Mouse (Mus musculus) bone marrow, adult 2 months (tissue): ENCODE data around the gene Fhdc1.

Experiments
- CTCF ChIP-seq: fragments of 200-500 bp; IDR thresholded peaks from 2 replicates; pipeline ENCODE4 v1.5.1; 2011; ENCODE audit warnings: low read length, control low read depth; ENCODE audit not compliant: control insufficient read depth, insufficient read depth
- POLR2A ChIP-seq: fragments of 200-500 bp; IDR thresholded peaks from 2 replicates; pipeline ENCODE4 v1.6.1; 2011; ENCODE audit warnings: low read depth, mild to moderate bottlenecking, control low read depth, low read length, borderline replicate concordance; ENCODE audit not compliant: control insufficient read depth

GRCm38 (mm10) chr3:84435288-84436043 is 44.8 kb downstream of the Fhdc1 start:
- TF ChIP-seq CTCF = no peak
- no peak for TF ChIP-seq POLR2A
